Mouse (Mus musculus): ENCODE measurements around the gene Fnbp4.

- TF ChIP-seq MAX (IDR thresholded peaks at IDR 0.05; ENCODE audit: low read depth) (no peak), TCF12 (IDR thresholded peaks at IDR 0.05; ENCODE audit: insufficient read depth, poor library complexity, severe bottlenecking) (no peak), POLR2A (IDR thresholded peaks at IDR 0.05; ENCODE audit: insufficient read length, low read depth) (no peak), REST (IDR thresholded peaks at IDR 0.05; ENCODE audit: insufficient read depth, insufficient read length) (no peak), POLR2AphosphoS2 (IDR thresholded peaks at IDR 0.05; ENCODE audit: insufficient read length, low read depth) (no peak), USF1 (IDR thresholded peaks at IDR 0.05; ENCODE audit: low read depth) (no peak), E2F4 (IDR thresholded peaks at IDR 0.05; ENCODE audit: insufficient read depth) (no peak), TCF3 (IDR thresholded peaks at IDR 0.05; ENCODE audit: insufficient read length, low read depth) (no peak), SRF (IDR thresholded peaks at IDR 0.05; ENCODE audit: control insufficient read depth, insufficient read length, low read depth) (no peak), MYOD1 (IDR thresholded peaks at IDR 0.05; ENCODE audit: control insufficient read depth in 1 of 3, insufficient read length in 2 of 3, low read depth in 2 of 3) (no peak), MYOG (IDR thresholded peaks at IDR 0.05; ENCODE audit: control insufficient read depth in 1 of 3, insufficient read depth in 1 of 3, insufficient read length in 2 of 3, low read depth in 2 of 3) (no peak)
Measured at GRCm38 (mm10) chr2:90810751-90811150, 65.6 kb downstream of the Fnbp4 start.

All from myocyte (in vitro differentiated cells).